Mouse (Mus musculus) heart, adult 8-10 months (tissue): ENCODE measurements around the gene Krt6a. TPM values are rescaled to one million over a fixed set of nuclear protein-coding genes. Genes with fewer than 3 reads are reported as not detected.

ENCODE experiments used
- microRNA-seq: library from miRNA; unstranded; fragments of <30 nt; microRNA quantifications from one replicate; pipeline ENCODE4 v1.2.0, GENCODE M21; 2022
- total RNA-seq, 4 experiments: library from RNA; stranded (reverse); gene quantifications; 2 replicates each; pipeline ENCODE4 v1.2.4; 2022

Krt6a gene
- total RNA-seq, 4 experiments from 2014 or later, result not detected

Small RNA genes lying within 50 kb of the gene (microRNA-seq; reads per million reads assigned to microRNA genes)
- gene Gm44323 (not detected), gene Gm44342 (not detected), gene Gm44383 (not detected), gene Gm44479 (not detected)

Other genes with a start within 250 kb of the Krt6a start
- not detected for gene Krt88, start 246.6 kb downstream of the Krt6a start, total RNA-seq
- gene Krt81, start 230.6 kb downstream of the Krt6a start, total RNA-seq, result not detected
- not detected for gene Krt86, start 220.8 kb downstream of the Krt6a start, total RNA-seq
- not detected for gene Krt83, start 202.8 kb downstream of the Krt6a start, total RNA-seq
- not detected for gene Gm49425, start 177.0 kb downstream of the Krt6a start, total RNA-seq
- gene Krt84, start 161.5 kb downstream of the Krt6a start, total RNA-seq, result not detected
- not detected for gene Krt82, start 143.6 kb downstream of the Krt6a start, total RNA-seq
- not detected for gene Krt90, start 131.4 kb downstream of the Krt6a start, total RNA-seq
- not detected for gene Krt75, start 120.4 kb downstream of the Krt6a start, total RNA-seq
- gene Gm5414, start 66.1 kb downstream of the Krt6a start, total RNA-seq, result not detected
- not detected for gene Gm5478, start 46.9 kb downstream of the Krt6a start, total RNA-seq
- gene Krt6b, start 14.0 kb downstream of the Krt6a start, total RNA-seq, result not detected
- gene Krt5, start 18.6 kb upstream of the Krt6a start, total RNA-seq, result under 1 TPM in 1 of 4 experiments, not detected in 3; 0.40 TPM
- not detected for gene Krt71, start 48.8 kb upstream of the Krt6a start, total RNA-seq
- gene Krt72, start 92.2 kb upstream of the Krt6a start, total RNA-seq, result not detected
- not detected for gene Krt73, start 108.0 kb upstream of the Krt6a start, total RNA-seq
- gene Krt2, start 123.9 kb upstream of the Krt6a start, total RNA-seq, result not detected
- gene Krt1, start 156.5 kb upstream of the Krt6a start, total RNA-seq, result not detected
- not detected for gene Krt77, start 175.4 kb upstream of the Krt6a start, total RNA-seq
- not detected for gene Krt76, start 198.6 kb upstream of the Krt6a start, total RNA-seq
- gene Krt4, start 230.4 kb upstream of the Krt6a start, total RNA-seq, result not detected
- not detected for gene Krt79, start 246.0 kb upstream of the Krt6a start, total RNA-seq